Mouse (Mus musculus): ENCODE measurements around the gene Mrpl43. TPM values are rescaled to one million over a fixed set of nuclear protein-coding genes. Genes with fewer than 3 reads are reported as not detected.

Mrpl43 gene
- total RNA-seq, 1 experiment: 62.7 TPM

DNA sequence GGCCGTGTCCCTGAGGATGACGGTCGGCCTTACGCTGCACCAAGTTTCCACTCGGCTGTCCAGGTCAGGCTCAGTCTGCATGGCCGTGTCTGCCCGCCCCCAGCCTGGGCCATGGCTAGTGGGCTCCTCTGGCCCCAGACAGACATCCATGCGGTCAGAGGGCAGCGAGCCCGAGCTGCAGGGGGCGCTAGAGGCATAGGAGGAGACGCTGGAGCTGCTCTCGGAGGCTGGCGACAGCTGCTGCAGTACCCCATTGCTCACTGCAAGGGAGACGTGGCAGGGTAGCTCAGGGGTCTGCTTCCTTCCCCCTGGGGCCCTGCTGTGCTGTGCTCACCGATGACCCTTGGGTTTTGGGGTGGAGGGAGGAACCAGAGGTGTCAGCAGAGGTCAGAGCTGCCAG is 30.6 kb upstream of the Mrpl43 start:
- in situ Hi-C loops (cut with MboI; ENCODE audit: low sequenced_read_pairs in 2 of 2, unreplicated experiment in 2 of 2): no loop called here
- Histone ChIP-seq H3K36me3 (ENCODE audit: control insufficient read depth, insufficient read depth, low read length, poor library complexity, severe bottlenecking) (no peaks in the 10 kb centered on the region), H3K27ac (ENCODE audit: insufficient read depth, low read depth, low read length, poor library complexity, severe bottlenecking) (no peak overlapping the region), H3K4me3 (ENCODE audit: insufficient read depth in 1 of 2, low read depth in 1 of 2, low read length in 2 of 2, poor library complexity in 1 of 2, severe bottlenecking in 1 of 2) (no peak overlapping the region), H3K4me1 (ENCODE audit: control insufficient read depth in 2 of 2, insufficient read depth in 2 of 2, low read length in 2 of 2, poor library complexity in 1 of 2) (peaks cover 0 to 18% of the 10 kb centered on the region in 2 experiments; a peak in 2 of 4 replicates), H3K9ac (ENCODE audit: insufficient read depth, low read depth, low read length, poor library complexity, severe bottlenecking) (no peak overlapping the region), H3K9me3 (ENCODE audit: control insufficient read depth, insufficient read depth, low read depth, low read length) (no peaks in the 10 kb centered on the region)
- TF ChIP-seq MAFK (IDR thresholded peaks at IDR 0.05; ENCODE audit: insufficient read depth, low read depth, low read length) (no peak), ZC3H11A (IDR thresholded peaks at IDR 0.05; ENCODE audit: borderline replicate concordance, low read depth, low read length) (no peak), HCFC1 (IDR thresholded peaks at IDR 0.05; ENCODE audit: borderline replicate concordance, insufficient read depth, low read length) (no peak), CHD2 (IDR thresholded peaks at IDR 0.05; ENCODE audit: low read depth, low read length) (no peak), ZNF384 (IDR thresholded peaks at IDR 0.05; ENCODE audit: low read depth, low read length) (no peak)
- DNase-seq (ENCODE audit: low read depth, low spot score): no peak

DNA sequence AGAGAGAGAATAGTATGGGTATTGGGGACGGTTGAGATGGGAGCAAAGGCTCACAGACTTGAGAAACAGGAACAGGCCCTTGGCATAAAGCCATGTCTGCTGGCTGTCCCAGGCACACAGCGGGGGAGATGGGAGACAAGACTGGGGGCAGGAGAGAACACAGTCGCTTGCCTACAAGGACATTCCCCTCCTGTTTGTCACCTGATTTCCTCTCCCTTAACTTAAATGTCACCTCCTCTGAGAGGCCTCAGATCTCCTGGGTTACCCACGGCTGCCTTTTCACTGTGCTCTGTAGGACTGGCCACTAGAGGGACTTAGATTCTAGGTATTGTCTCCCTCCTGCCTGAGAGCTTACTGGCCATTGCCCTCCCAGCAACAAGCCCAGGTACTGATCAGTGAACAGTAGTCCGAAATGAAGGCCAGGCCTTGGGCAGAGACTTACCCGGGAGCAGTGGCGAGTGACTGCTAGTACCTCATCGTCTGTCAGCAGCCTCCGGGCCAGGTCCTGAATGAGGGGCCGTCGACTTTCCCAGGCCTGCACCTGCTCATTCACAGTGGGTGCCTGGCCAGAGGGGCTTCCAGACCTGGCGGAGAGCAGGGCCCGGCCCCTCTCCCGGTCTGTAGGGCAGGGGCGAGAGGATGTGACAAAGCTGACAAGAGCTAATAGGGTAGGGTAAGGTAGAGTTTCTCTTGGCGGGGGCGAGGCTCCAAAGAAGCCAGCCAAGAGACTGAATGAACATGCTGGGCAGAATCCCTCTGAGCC is 26.5 kb upstream of the Mrpl43 start:
- no peak for DNase-seq (ENCODE audit: low read depth, low spot score)
- Histone ChIP-seq H3K9me3 (ENCODE audit: control insufficient read depth, insufficient read depth, low read depth, low read length) (no peaks in the 10 kb centered on the region), H3K4me1 (ENCODE audit: control insufficient read depth in 2 of 2, insufficient read depth in 2 of 2, low read length in 2 of 2, poor library complexity in 1 of 2) (peaks cover 2 to 30% of the 10 kb centered on the region in 2 experiments; a peak in 2 of 4 replicates), H3K36me3 (ENCODE audit: control insufficient read depth, insufficient read depth, low read length, poor library complexity, severe bottlenecking) (no peaks in the 10 kb centered on the region), H3K4me3 (ENCODE audit: insufficient read depth in 1 of 2, low read depth in 1 of 2, low read length in 2 of 2, poor library complexity in 1 of 2, severe bottlenecking in 1 of 2) (no peak overlapping the region; a peak in 1 of 4 replicates), H3K27ac (ENCODE audit: insufficient read depth, low read depth, low read length, poor library complexity, severe bottlenecking) (no peak overlapping the region), H3K9ac (ENCODE audit: insufficient read depth, low read depth, low read length, poor library complexity, severe bottlenecking) (0 out of 2 replicates have a peak overlapping the region, but pooled peaks have one; percentile 33)
- in situ Hi-C loops (cut with MboI; ENCODE audit: low sequenced_read_pairs in 2 of 2, unreplicated experiment in 2 of 2): no loop called here
- no peak for TF ChIP-seq MAFK (IDR thresholded peaks at IDR 0.05; ENCODE audit: insufficient read depth, low read depth, low read length)
- no peak for TF ChIP-seq CHD2 (IDR thresholded peaks at IDR 0.05; ENCODE audit: low read depth, low read length)
- TF ChIP-seq ZC3H11A (IDR thresholded peaks at IDR 0.05; ENCODE audit: borderline replicate concordance, low read depth, low read length): no peak
- TF ChIP-seq HCFC1 (IDR thresholded peaks at IDR 0.05; ENCODE audit: borderline replicate concordance, insufficient read depth, low read length): no peak
- TF ChIP-seq ZNF384 (IDR thresholded peaks at IDR 0.05; ENCODE audit: low read depth, low read length): no peak

DNA sequence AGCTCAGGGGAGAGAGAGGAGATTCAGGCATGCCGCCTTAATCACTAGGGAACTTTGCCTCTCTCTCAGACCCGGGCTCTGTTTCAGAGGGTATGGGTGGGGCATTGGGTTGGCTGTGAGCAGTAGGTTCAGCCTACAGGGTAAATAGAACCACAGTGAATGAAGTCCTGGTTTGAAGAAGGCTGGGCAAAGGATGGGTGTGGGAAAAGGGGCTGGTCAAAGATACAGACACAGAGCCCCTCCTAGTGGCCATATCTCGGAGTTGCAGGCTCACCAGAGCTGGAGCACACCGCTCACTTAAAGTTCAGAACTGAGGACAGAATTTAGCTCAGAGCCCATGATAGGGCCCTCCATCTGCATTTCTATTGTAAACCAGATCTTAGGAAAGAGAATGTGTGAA is 25.5 kb upstream of the Mrpl43 start:
- no peaks in the 10 kb centered on the region for H3K36me3 ChIP-seq (ENCODE audit: control insufficient read depth, insufficient read depth, low read length, poor library complexity, severe bottlenecking)
- TF ChIP-seq ZNF384 (IDR thresholded peaks at IDR 0.05; ENCODE audit: low read depth, low read length): no peak
- TF ChIP-seq CHD2 (IDR thresholded peaks at IDR 0.05; ENCODE audit: low read depth, low read length): no peak
- no peak for TF ChIP-seq MAFK (IDR thresholded peaks at IDR 0.05; ENCODE audit: insufficient read depth, low read depth, low read length)
- no peak for TF ChIP-seq HCFC1 (IDR thresholded peaks at IDR 0.05; ENCODE audit: borderline replicate concordance, insufficient read depth, low read length)
- TF ChIP-seq ZC3H11A (IDR thresholded peaks at IDR 0.05; ENCODE audit: borderline replicate concordance, low read depth, low read length): peak; percentile 37; the same call in 1 of the 2 replicates
- H3K9me3 ChIP-seq (ENCODE audit: control insufficient read depth, insufficient read depth, low read depth, low read length): no peaks in the 10 kb centered on the region
- H3K4me3 ChIP-seq (ENCODE audit: insufficient read depth in 1 of 2, low read depth in 1 of 2, low read length in 2 of 2, poor library complexity in 1 of 2, severe bottlenecking in 1 of 2): no peak overlapping the region
- H3K9ac ChIP-seq (ENCODE audit: insufficient read depth, low read depth, low read length, poor library complexity, severe bottlenecking): no peak overlapping the region
- DNase-seq (ENCODE audit: low read depth, low spot score): no peak
- in situ Hi-C loops (cut with MboI; ENCODE audit: low sequenced_read_pairs in 2 of 2, unreplicated experiment in 2 of 2): no loop called here
- H3K4me1 ChIP-seq (ENCODE audit: control insufficient read depth in 2 of 2, insufficient read depth in 2 of 2, low read length in 2 of 2, poor library complexity in 1 of 2): peaks cover 3 to 35% of the 10 kb centered on the region in 2 experiments; a peak in 3 of 4 replicates
- H3K27ac ChIP-seq (ENCODE audit: insufficient read depth, low read depth, low read length, poor library complexity, severe bottlenecking): no peak overlapping the region

DNA sequence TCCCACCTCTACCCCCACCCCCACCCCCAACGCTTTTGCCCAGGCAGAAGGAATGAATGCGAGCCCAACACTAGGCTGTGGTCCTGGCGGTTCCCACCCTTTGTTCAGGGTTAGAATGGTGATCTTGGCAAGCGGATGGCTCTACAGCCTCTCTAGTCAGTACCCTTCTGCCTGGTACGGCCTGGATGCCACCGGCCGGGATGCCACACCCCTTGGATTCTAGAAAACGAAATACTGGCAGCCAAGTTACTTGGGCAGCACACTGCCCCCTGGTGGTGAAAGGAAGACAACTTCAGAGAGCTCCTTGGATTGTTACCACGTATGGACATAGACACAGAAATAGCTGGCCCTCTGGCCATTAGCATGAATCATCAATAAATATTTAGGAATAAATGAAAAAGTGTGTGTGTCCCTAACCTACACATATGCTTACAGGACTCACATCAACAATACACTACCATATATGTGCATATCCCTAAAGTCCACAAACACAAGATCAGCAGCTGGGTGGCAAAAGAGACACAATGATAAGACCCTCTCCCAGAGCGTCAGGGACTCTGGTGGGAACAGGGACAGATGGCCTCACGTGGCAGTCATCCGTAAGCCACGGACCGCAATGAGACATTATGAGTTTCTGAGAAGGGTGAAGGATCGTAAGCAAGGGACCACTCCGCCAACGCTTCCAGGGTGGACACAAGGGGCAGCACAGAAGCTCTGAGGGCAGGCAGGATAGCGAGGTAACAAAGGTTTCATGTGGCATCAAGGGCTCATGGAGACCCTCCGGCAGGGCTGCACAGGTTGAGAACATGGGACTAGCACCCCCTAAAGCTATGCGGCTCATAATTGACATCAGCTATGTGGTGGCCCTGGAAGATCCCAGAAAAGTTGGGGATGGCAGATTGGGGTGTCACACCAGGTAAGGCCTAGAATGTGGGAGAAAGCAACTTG is 24.8 kb upstream of the Mrpl43 start:
- H3K4me1 ChIP-seq (ENCODE audit: control insufficient read depth in 2 of 2, insufficient read depth in 2 of 2, low read length in 2 of 2, poor library complexity in 1 of 2): peaks cover 6 to 36% of the 10 kb centered on the region in 2 experiments; a peak in 3 of 4 replicates
- no peak overlapping the region for H3K4me3 ChIP-seq (ENCODE audit: insufficient read depth in 1 of 2, low read depth in 1 of 2, low read length in 2 of 2, poor library complexity in 1 of 2, severe bottlenecking in 1 of 2)
- no peak for DNase-seq (ENCODE audit: low read depth, low spot score)
- in situ Hi-C loops (cut with MboI; ENCODE audit: low sequenced_read_pairs in 2 of 2, unreplicated experiment in 2 of 2): no loop called here
- TF ChIP-seq ZC3H11A (IDR thresholded peaks at IDR 0.05; ENCODE audit: borderline replicate concordance, low read depth, low read length): no peak
- no peak for TF ChIP-seq ZNF384 (IDR thresholded peaks at IDR 0.05; ENCODE audit: low read depth, low read length)
- no peak for TF ChIP-seq HCFC1 (IDR thresholded peaks at IDR 0.05; ENCODE audit: borderline replicate concordance, insufficient read depth, low read length)
- no peak for TF ChIP-seq MAFK (IDR thresholded peaks at IDR 0.05; ENCODE audit: insufficient read depth, low read depth, low read length)
- no peak for TF ChIP-seq CHD2 (IDR thresholded peaks at IDR 0.05; ENCODE audit: low read depth, low read length)
- no peaks in the 10 kb centered on the region for H3K9me3 ChIP-seq (ENCODE audit: control insufficient read depth, insufficient read depth, low read depth, low read length)
- peaks cover 6% of the 10 kb centered on the region; the same call in 1 of the 2 replicates for H3K36me3 ChIP-seq (ENCODE audit: control insufficient read depth, insufficient read depth, low read length, poor library complexity, severe bottlenecking)
- H3K9ac ChIP-seq (ENCODE audit: insufficient read depth, low read depth, low read length, poor library complexity, severe bottlenecking): no peak overlapping the region
- H3K27ac ChIP-seq (ENCODE audit: insufficient read depth, low read depth, low read length, poor library complexity, severe bottlenecking): no peak overlapping the region
